Mouse (Mus musculus) liver, embryonic 16.5 days (tissue): ENCODE results near the gene Gm45618. TPM values are rescaled to one million over a fixed set of nuclear protein-coding genes. Genes with fewer than 3 reads are reported as not detected.
A peak's percentile ranks its signal among the peaks of the same experiment; 100 is the strongest.

Source experiments
- ATAC-seq: fragments of 200-750 bp; cut with Nextera tagmentation; 2 replicates; pipeline ENCODE4 v1.8.0; 2017; ENCODE audit warnings: low read depth, mild to moderate bottlenecking, moderate number of reproducible peaks, moderate library complexity
- H3K27ac ChIP-seq: fragments of 300-500 bp; sonication (generic); 2 replicates; pipeline ENCODE4 v1.5.1; 2014; ENCODE audit warnings: mild to moderate bottlenecking, low read length
- H3K27me3 ChIP-seq: fragments of 300-500 bp; sonication (generic); 2 replicates; pipeline ENCODE4 v1.6.1; 2014; ENCODE audit warnings: low read depth, low read length, mixed read lengths; ENCODE audit not compliant: control insufficient read depth, insufficient read depth
- H3K36me3 ChIP-seq: fragments of 300-500 bp; sonication (generic); 2 replicates; pipeline ENCODE4 v1.6.1; 2014; ENCODE audit warnings: mild to moderate bottlenecking; ENCODE audit not compliant: control insufficient read depth, insufficient read depth
- H3K4me1 ChIP-seq: fragments of 300-500 bp; sonication (generic); 2 replicates; pipeline ENCODE4 v1.6.1; 2014; ENCODE audit warnings: low read depth, low read length, mixed read lengths; ENCODE audit not compliant: control insufficient read depth
- H3K4me2 ChIP-seq: fragments of 300-500 bp; sonication (generic); 2 replicates; pipeline ENCODE4 v1.6.1; 2014; ENCODE audit warnings: low read depth, low read length, mixed read lengths
- H3K4me3 ChIP-seq: fragments of 300-500 bp; sonication (generic); 2 replicates; pipeline ENCODE4 v1.5.1; 2014; ENCODE audit warnings: low read depth, mild to moderate bottlenecking, low read length
- H3K9ac ChIP-seq: fragments of 300-500 bp; sonication (generic); 2 replicates; pipeline ENCODE4 v1.6.1; 2014; ENCODE audit warnings: low read depth, low read length
- H3K9me3 ChIP-seq: fragments of 300-500 bp; sonication (generic); replicated peaks from 2 replicates; pipeline ENCODE4 v1.6.1; 2016; ENCODE audit warnings: low read length; ENCODE audit not compliant: control insufficient read depth
- WGBS: fragments of 180-500 bp; shearing (Covaris S2); extraction: QIAGEN DNeasy Blood & Tissue Kit; methylation state at CpG from one replicate; pipeline ENCODE4 v1.1.7; 2014; ENCODE audit not compliant: insufficient replicate concordance; 5-methylcytosine and 5-hydroxymethylcytosine counted together
- polyA plus RNA-seq: library from polyadenylated mRNA; unstranded; fragments of >200 nt; fragmentation: Nextera tagmentation; extraction: Ambion mirVana; gene quantifications from 2 replicates; pipeline ENCODE4 v1.2.1, GENCODE M21; 2015

Gene Gm45618
- polyA plus RNA-seq, 1 experiment from 2014 or later = not detected

GRCm38 (mm10) chr7:142081736-142082135 is 38.8 kb downstream of the Gm45618 start:
- Histone ChIP-seq H3K4me1 (peaks cover 29% of the 10 kb centered on the region), H3K36me3 (peaks cover 9% of the 10 kb centered on the region; the same call in 1 of the 2 replicates), H3K27ac (no peak overlapping the region), H3K27me3 (peaks cover 76% of the 10 kb centered on the region), H3K9me3 (no peaks in the 10 kb centered on the region), H3K9ac (no peak overlapping the region), H3K4me3 (no peak overlapping the region), H3K4me2 (no peak overlapping the region)
- WGBS = 30% methylated on average over 17 of the region's 17 CpGs
- ATAC-seq = no peak

DNA sequence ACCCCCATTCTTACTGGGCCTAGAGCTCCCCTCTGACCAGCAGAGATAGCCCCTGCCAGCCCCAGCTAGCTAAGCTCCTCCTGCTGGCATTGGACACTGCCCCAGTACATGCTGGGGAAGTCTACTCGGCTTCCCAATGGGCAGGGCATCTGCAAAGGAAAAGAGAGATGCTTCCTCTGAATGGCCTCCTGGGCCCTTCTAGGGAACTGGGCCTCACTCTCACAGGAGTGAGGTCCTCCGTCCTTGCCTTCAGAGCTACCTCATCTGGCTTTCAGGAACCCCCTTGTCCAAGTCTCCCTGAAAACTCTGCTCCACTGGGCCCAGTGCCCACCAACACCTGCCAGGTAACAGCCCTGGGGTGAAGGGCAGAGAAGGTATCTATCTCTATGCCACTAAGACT is 39.7 kb downstream of the Gm45618 start:
- no peak for ATAC-seq
- no peak overlapping the region for H3K27ac ChIP-seq
- peaks cover 80% of the 10 kb centered on the region for H3K27me3 ChIP-seq
- H3K9ac ChIP-seq = no peak overlapping the region
- WGBS = 47% methylated on average over 2 of the region's 2 CpGs
- H3K36me3 ChIP-seq = peaks cover 9% of the 10 kb centered on the region; the same call in 1 of the 2 replicates
- H3K4me3 ChIP-seq = no peak overlapping the region
- no peaks in the 10 kb centered on the region for H3K9me3 ChIP-seq
- no peak overlapping the region for H3K4me2 ChIP-seq
- peaks cover 20% of the 10 kb centered on the region for H3K4me1 ChIP-seq

GRCm38 (mm10) chr7:142079365-142079764 is 41.2 kb downstream of the Gm45618 start:
- Histone ChIP-seq H3K9ac (no peak overlapping the region), H3K36me3 (peaks cover 9% of the 10 kb centered on the region; the same call in 1 of the 2 replicates), H3K27ac (no peak overlapping the region), H3K9me3 (no peaks in the 10 kb centered on the region), H3K4me3 (no peak overlapping the region), H3K4me2 (no peak overlapping the region), H3K4me1 (peaks cover 5% of the 10 kb centered on the region), H3K27me3 (peaks cover 81% of the 10 kb centered on the region)
- ATAC-seq = no peak
- 24% methylated on average over 5 of the region's 5 CpGs for WGBS

DNA sequence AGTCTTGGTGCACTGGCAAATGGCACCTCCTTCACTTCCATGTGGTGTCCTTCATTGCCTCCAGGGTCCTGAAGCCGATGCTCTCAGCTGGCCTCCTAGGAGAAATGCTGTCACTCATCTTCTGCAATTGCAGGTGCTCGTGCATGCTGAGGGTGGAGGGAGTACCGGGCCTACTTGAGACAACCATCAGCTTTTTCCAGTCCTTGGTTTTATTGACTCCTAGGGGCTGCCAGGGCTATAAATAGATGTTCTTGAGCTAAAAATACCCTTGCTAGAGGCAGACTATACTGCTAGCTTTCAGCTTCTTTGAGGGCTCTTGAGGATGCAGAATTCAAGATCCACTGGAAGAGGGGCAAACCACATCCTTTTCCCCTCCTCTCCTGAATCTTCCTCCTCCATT is 43.4 kb downstream of the Gm45618 start:
- peaks cover 2% of the 10 kb centered on the region; the same call in 1 of the 2 replicates for H3K36me3 ChIP-seq
- 33% methylated on average over 3 of the region's 3 CpGs for WGBS
- H3K4me3 ChIP-seq = no peak overlapping the region
- peaks cover 1% of the 10 kb centered on the region; the same call in 1 of the 2 replicates for H3K4me1 ChIP-seq
- H3K27ac ChIP-seq = no peak overlapping the region
- H3K9me3 ChIP-seq = no peaks in the 10 kb centered on the region
- H3K4me2 ChIP-seq = no peak overlapping the region
- peaks cover 65% of the 10 kb centered on the region for H3K27me3 ChIP-seq
- no peak overlapping the region for H3K9ac ChIP-seq
- no peak for ATAC-seq

- 45% methylated on average over 8 of the region's 8 CpGs for WGBS
- H3K27me3 ChIP-seq = peaks cover 38% of the 10 kb centered on the region
- H3K36me3 ChIP-seq = no peaks in the 10 kb centered on the region
- no peak overlapping the region for H3K9ac ChIP-seq
- ATAC-seq = no peak
- no peak overlapping the region for H3K4me2 ChIP-seq
- H3K4me1 ChIP-seq = peaks cover 4% of the 10 kb centered on the region
- no peak overlapping the region for H3K4me3 ChIP-seq
- no peak overlapping the region for H3K27ac ChIP-seq
- no peaks in the 10 kb centered on the region for H3K9me3 ChIP-seq
These were observed 46.2 kb downstream of the Gm45618 start for GRCm38 (mm10) chr7:142074146-142074886.

- Histone ChIP-seq H3K4me3 (no peak overlapping the region), H3K36me3 (no peaks in the 10 kb centered on the region), H3K4me2 (no peak overlapping the region), H3K27ac (no peak overlapping the region), H3K27me3 (peaks cover 18% of the 10 kb centered on the region), H3K9me3 (no peaks in the 10 kb centered on the region), H3K4me1 (peaks cover 4% of the 10 kb centered on the region), H3K9ac (no peak overlapping the region)
- ATAC-seq = no peak
These were observed 48.8 kb downstream of the Gm45618 start for GRCm38 (mm10) chr7:142071717-142072116.

DNA sequence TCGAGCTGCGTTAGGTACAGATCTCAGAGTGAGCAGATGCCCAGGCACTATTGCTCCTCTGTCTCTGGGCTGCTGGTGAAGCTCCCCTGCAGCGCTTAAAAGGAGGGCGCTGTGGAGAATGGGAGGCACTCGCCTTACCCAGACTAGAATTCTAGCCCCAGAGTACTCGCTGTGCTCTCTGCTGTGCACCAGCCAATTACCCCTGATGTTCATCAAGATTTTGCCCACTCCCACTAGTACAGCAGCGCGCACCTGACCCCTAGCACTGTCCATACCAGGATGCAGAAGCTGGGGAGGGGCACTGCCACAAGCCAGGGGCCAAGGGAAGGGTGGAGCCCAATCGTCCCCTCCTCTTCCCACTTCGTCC is 49.3 kb downstream of the Gm45618 start:
- H3K9ac ChIP-seq = no peak overlapping the region
- peak; percentile 43 for ATAC-seq
- no peak overlapping the region for H3K4me3 ChIP-seq
- peaks cover 14% of the 10 kb centered on the region for H3K27me3 ChIP-seq
- H3K4me1 ChIP-seq = peaks cover 4% of the 10 kb centered on the region
- H3K36me3 ChIP-seq = no peaks in the 10 kb centered on the region
- no peak overlapping the region for H3K27ac ChIP-seq
- no peak overlapping the region for H3K4me2 ChIP-seq
- no peaks in the 10 kb centered on the region for H3K9me3 ChIP-seq
- WGBS = 9% methylated on average over 9 of the region's 10 CpGs

DNA sequence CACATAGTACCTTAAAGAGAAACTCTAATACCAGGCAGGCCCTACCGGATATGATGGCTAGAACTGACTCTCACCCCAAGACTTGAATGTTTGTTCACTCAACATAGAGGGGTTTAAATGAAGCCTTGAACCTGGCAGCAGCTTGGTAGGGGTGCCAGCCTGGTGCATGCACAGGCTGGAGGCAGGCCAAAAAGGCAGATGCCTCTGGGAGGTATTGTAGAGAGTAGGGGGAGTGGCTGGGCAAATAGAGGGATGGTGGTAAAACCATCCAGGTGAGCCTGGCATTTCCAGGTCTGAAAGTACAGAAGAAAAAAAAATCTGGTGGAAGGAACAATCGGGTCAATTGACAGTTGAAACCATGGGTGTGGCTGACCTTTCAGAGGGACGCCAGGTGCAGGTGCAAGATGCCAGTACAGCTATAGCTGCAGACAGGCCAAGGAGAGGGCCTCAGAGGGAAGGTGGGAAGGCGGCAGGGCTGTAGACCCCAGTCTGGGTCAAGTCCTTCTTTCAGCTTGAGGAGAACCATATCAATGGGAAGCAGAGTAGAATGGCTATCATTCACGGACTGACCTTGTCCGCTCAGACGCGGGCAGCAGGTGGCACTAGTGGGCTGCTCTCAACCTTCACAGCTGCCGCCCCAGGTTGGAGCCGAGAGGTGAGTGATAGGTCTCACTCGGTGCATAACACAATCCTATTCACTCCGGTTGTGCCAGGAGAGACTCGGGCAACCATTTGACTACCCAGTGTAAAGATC is 49.9 kb downstream of the Gm45618 start:
- H3K27ac ChIP-seq = no peak overlapping the region
- no peak overlapping the region for H3K4me3 ChIP-seq
- no peaks in the 10 kb centered on the region for H3K36me3 ChIP-seq
- H3K4me1 ChIP-seq = peaks cover 4% of the 10 kb centered on the region
- peak; percentile 81 for ATAC-seq
- H3K9ac ChIP-seq = no peak overlapping the region
- H3K27me3 ChIP-seq = peaks cover 14% of the 10 kb centered on the region
- no peaks in the 10 kb centered on the region for H3K9me3 ChIP-seq
- H3K4me2 ChIP-seq = no peak overlapping the region
- 11% methylated on average over 13 of the region's 13 CpGs for WGBS
